Mouse (Mus musculus): ENCODE measurements around the gene Gm6020. TPM values are rescaled to one million over a fixed set of nuclear protein-coding genes. Genes with fewer than 3 reads are reported as not detected.
"Not testable (repeated sequence)": the region's sequence is repeated elsewhere in the genome, so short reads cannot be mapped to it uniquely, and the experiment has no call there.

The Gm6020 gene
- not detected for total RNA-seq (2021)
- polyA plus RNA-seq (2012; rRNA removed): not detected in 2 replicates
- long read RNA-seq: 0 reads

DNA sequence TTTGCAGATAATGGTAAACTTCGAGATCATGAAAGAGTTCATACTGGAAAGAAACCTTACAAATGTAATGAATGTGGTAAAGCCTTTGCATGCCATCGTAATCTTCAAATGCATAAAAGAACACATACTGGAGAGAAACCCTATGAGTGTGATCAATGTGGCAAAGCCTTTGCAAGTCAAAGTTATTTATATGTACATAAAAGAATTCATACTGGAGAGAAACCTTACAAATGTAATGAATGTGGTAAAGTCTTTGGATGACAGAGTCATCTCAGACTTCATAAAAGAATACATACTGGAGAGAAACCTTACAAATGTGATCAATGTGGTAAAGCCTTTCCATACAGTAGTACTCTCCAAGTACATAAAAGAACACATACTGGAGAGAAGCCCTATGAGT is at the start of gene Gm6020:
TSS of gene Gm6020 (plus strand) at position 301 of the 400 bp plus-strand sequence.
- DNase-seq: not testable (repeated sequence)

DNA sequence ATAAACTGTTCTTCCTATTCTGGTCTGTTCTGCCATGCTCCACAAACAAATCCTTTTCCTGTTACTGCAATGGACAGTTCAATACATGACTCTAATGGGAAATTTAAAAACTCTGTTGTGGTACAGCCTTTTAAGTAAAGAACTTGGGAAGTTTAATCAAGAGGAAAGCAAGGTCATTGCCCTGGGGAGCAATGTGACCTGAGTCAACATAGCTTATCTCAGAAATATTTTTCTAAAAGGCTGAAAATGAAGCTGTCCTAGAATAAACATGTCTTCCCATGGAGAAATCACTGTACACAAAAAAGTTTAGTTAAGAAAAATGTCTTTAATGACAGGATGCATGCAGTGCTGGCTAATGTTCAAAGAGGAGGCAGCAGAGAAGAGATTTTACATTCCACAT is 45.0 kb upstream of the Gm6020 start:
- peak; percentile 27 for DNase-seq

DNA sequence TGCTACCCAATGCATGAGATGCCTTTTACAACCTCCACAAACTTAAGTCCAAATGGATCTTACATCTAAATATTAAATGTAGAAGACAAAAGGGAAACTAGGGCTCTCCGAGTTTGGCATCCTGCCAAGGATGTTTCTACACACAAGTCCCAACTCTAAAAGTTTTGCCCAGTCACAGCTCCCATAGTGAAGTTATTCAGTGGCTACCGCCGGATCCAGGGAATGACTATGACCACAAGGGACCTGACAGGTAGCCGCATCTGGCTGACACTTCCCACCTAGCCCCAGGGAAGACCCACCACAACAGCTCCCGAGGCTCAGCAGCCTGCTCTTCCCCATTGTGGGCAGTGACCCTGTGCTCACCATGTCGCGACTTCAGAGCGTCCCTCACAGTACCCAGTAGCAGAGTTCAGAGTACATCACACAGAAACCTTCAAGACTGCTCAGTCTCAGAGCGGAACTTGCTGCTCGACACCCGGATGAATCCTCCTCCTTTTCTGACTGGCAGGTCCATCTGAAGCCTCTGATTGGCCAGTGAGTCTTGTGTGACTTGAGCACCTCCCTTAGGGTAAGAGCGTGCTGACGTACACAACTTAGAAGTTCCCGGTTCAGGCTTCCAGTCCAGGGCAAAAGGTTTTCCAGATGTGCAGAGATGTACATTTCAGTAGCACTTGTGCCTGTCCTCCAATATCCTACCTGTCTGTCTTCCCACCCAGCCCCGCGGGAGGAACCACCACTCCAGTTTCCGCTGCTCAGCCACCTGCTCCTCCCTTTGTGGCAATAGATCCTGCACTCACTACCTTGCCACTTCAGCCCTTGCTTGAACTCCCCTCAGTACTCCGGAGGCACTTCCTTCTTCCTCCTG is 43.1 kb upstream of the Gm6020 start, which contains the start of gene Zfp950:
TSS of gene Zfp950 (minus strand) at position 499 of the 865 bp plus-strand sequence.
- DNase-seq: peak; percentile 91

DNA sequence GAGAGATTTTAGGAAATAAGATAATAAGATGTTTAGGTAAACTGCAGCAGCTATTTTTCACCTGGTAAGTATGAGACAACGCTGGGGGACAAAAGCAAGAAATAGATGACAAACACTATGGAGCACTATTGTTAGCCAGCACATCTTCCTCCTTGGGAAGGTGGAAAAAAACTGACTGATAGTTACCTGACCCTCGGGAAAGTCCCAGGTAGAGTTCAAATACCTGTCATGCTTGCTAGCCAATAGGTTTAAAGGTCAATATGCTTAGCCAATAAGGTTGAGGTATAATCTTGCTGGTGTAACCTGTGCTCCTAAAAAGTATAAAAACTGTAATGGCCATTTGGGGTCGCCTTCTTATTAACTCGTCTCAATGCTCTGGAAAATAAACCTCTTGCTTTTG is 42.4 kb upstream of the Gm6020 start:
- no peak for DNase-seq

DNA sequence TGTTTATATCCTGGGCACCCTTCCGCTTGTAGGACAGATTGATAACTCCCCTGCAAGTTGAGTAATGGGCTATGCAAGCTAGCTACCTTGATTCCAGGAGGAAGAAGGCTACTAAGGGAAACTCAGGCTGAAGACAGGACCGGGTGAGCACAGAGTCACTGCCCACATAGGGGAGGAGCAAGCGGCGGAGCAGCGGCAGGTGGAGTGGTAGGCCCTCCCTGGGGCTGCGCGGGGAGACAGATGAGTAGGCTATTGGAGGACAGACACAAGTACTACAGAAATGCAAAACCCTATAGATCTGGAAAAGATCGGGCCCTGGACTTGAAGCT is 32.4 kb upstream of the Gm6020 start:
- peak; percentile 44 for DNase-seq

DNA sequence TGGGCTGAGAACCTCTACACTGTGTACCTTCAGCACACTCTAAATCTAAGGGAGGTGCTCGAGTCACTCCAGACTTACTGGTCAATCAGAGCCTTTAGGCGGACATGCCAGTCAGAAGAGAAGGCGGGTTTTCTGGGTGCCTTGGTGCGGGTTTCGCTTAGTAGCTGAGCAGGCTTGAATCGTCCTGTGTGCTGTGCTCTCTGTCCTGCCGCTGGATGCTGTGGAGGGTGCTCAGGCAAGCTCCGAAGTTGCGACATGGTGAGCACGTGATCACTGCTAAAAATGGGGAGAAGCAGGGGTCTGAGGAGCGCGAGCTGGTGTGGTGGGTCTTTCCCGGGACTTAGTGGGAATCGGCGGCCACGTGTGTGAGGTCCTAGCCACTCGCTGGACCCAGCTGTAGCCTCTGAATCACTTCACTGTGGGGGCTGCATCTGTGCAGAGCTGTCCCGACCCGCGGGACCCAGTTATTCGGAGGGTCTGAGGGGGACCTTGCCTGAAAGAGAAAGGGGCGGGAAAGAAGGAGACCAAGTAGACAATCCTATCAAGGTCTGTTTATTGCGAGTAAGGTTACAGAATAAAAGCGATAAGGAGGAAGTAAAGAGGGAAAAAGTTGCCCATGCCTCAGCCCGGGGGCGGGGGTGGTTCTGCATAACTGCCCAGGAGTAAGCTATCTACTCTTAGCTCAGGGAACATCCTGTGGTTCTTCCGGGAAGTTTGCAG is 31.8 kb upstream of the Gm6020 start:
- DNase-seq: peak; percentile 41

DNA sequence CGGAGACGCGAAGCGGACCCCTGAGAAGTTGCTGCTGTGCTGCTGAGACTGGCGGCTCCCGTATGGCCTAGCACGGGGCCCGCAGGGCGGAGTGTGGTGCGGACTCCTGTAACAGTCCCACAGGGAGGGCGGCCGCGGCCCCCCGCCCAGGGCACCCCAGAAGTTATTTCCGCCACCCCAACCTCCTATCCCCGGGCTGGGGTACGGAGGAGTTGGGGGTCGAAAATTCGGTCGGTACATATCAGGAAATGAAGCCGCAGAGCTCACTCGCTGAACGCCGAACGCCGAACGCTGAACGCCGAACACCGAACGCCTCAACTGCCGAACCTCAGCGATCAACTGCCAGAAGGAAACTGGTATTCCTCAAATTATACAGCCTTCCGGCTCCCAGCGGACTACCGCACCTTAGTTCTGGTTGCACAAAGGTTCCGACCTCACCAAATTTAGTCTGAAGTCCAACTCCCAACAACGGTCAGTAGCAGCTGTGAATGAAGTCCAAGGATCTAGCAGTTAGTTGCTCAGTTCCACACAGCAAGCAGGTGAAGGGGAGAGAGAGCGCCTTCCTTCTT is 7.8 kb upstream of the Gm6020 start, which contains the start of gene Gm7102:
TSS of gene Gm7102 (minus strand) at position 554 of the 569 bp plus-strand sequence.
- peak; percentile 7 for DNase-seq

DNA sequence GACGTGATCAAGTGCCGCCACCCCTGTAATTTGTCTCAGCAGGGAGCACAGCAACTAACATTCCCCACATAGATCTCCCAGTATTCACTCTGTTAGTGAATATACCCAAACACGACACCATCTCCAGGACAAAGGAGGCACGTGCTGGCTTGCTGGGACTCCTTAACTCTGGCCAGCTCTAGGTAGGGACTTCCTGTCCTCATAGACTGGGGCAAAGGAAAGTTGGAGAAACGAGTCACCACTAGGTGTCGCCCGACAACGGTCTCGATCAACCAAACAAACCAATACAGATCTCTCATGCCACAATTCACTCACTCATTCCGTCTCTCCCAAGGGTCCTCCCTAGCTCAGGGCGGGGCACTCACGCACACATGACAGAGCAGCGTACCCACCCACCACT is 15.6 kb downstream of the Gm6020 start:
- DNase-seq: peak; percentile 89

DNA sequence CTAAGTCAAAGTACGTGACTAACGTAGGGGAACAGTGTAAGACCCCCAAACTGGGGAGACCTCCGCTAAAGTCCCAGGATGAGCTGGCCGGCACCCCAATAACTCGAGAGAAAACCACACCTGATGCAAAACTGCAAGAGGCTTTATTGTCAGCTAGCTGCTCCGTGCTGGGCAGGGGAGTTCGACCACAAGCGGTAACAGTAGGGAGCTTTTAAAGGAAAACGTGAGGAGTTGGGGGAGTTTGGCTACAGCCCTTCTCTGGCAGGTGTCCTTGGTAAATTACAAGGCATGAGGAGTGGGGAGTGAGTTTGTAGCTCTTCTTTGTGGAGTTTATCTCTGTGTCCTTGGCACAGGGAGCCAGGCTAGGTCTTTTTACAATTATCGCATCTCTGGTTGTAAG is 16.1 kb downstream of the Gm6020 start:
- peak; percentile 55 for DNase-seq

DNA sequence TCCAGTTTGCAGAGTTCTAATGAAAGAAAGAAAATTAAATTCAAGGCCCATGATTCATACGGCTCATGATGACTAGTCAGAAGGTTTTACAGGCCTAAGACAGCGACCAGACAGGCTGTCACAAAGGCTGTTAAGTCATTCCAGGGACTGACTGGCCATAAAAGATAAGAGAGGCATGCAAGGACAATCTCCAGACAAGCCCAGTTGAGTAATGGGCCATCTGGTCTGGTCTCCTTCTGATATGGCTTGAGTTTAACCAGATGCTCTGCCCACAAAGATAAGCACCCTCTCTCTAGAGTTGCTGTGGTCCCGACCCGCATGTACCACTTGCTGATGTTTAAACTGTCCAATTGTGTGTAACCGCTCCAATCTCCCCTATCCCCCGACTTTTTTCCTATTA is 23.8 kb downstream of the Gm6020 start:
- peak; percentile 39 for DNase-seq

DNA sequence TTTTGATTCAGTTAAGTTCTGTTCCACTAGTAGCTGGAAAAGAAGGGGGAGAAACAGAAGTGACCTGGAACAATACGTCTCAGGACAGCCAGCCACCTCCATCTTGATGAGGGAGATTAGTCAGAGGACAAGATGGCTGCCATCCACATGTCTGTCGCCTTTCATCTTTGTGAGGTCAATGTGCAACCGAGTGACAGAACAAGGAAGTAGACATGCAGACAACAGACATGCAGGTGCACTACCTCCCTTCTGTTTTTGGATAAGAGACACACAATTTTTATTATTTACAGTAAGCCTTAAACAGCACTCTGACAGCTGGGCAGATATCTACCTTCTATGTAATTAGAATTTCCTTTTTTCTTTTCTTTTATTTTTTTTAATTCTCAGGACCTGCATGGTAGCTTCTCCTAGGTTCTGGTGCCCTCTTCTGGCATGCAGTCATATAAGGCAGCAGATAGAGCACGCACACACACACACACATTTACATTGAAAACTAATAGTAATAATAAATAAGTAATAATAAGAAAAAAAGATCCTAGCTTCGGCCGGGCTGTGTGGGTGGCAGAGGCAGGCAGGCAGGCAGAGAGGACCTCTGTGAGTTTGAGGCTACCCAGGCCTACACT is 40.1 kb downstream of the Gm6020 start:
- no peak for DNase-seq

DNA sequence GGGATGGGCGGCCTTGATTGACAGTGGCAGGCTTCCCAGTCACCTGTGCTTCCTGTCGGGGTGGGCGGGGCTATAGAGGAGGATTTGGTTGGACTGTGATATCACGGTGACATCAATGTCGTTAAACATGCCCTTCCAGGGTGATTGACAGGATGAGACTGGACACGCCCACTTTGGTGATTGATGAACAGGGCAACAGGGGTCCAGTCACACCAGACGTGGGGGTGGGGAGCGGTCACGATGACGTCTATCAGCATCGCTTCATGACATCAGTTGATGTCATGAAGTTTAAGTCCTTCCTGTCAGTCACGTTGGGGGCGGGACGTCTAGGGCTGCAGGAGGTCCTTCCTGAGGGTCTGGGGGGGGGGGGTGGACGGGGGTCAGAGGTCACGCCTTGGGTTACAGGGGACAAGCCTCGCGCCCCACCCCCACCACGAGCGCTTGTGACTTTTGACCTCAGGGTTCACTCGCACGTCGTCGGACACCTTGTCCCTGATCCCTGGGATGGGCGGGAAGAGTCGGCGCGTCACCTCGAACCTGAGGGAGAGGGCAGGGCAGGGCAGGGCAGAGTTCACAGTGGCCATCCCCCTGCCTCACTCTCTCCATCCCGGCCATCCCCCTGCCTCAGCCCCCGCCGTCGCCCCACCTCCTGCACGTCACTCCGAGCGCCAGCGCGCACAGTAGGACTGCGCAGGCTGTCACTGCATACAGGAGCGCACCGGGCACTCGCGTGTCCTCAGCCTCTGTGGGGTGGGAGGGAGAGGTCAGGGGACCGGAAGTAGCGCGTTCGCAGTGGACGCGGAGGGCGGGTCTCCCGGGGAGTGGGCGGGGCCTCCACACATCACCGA is 41.2 kb downstream of the Gm6020 start:
- no peak for DNase-seq

DNA sequence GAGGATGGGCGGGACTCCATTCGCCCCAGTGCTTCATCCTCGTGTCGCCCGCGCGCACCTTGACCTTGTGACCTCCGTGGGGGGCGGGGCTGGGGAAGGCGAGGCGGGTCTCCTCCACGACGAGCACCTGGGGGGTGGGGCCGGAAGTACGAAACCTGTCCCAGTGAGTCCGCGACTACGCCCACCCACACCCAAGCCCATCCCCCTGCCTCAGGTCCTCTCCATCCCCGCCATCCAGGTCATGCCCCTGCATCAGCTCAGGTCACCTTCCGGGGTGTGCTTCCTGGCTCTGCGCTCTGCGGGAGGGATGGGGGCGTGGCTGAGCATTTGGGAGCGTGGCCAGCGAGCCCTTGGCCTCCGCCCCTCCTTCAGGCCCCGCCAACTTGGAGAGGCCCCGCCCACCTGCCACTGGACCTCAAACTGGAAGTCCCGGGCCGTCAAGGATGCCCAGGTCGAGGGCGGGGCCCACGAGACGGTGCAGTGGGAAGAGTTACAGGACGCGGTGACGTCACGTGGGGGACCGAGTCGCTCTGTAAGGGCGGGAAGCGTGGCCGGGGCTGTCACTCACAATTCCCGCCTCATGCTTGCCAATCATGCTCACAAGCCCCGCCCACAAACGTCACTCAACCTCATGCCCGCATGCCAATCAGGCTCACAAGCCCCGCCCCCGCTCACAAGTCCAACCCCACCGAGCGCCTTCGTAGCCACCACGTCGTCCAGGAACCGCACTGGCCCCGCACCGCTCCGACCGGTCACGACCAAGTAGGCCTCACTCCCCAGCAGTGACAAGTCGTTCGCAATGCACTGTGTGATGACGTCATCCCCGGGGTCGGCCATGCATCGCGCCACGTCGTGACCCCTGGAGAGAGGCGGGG is 42.1 kb downstream of the Gm6020 start:
- DNase-seq: peak; percentile 84

DNA sequence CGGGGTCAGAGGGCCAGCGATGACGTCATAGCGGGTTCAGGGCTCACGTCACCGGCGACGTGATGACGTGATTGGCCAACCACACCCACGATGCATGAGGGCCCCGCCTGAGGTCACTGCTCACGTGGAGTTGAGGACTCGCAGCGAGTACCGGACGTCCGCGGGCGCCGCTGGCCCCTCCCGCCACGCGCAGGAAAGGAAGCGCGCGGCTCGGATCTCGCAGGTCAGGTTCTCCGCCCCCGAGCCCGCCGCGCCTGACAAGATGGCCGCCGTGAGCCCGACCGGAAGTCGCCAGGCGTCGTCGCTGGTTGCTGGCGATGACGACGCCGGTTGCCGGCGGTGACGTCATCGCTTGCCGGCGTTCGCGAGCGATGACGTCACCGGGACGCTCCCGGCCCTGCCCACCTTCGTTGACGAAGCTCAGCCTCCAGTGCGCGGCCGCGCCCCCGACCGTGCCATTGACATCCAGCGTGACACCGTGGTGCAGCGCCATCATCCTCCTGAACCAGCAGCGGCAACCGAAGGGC is 42.8 kb downstream of the Gm6020 start:
- DNase-seq: peak; percentile 78

DNA sequence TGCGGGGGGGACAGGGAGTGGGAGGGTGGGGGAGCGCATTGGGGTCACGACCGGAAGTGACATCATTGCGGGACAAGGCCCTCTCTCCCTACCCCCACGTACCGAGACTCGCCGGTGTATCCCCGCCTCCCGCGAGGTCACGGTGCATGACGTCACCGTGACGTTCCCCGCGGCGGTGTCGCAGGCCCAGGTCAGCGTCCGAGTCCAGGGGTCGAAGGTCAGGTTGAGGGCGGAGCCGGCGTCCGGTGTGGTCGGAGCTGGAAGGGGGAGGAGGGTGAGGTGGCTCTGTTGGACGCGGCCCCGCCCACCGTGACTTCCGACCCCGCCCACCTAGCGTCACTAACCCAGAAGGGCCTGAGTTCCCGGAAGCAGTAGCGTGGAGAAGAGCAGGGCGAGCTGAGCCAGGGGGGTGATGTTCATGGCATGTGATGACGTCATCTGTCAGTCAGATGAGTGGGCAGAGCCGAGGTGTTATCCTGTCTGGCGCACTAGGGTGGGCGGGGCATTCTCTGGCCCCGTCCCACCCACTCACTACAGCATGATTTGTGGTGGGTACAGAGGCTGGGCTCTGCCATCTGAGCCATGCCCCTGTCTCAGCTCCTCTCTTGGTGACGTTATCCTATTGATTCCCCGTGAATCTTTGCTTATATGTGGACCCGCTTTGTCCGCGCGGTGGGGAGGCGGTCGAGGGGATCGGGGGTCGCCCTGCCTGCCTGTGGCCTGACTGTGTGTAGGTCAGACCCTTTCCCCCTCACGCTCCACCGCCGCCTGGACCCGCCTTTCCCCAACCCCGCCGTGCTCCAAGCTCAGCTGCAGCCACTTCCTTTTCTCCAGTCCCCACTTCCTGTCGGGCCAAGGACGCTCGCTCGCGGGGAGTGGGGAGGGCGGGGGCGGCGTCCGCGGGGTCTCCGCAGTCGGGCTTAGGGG is 43.5 kb downstream of the Gm6020 start:
- peak; percentile 90 for DNase-seq

DNA sequence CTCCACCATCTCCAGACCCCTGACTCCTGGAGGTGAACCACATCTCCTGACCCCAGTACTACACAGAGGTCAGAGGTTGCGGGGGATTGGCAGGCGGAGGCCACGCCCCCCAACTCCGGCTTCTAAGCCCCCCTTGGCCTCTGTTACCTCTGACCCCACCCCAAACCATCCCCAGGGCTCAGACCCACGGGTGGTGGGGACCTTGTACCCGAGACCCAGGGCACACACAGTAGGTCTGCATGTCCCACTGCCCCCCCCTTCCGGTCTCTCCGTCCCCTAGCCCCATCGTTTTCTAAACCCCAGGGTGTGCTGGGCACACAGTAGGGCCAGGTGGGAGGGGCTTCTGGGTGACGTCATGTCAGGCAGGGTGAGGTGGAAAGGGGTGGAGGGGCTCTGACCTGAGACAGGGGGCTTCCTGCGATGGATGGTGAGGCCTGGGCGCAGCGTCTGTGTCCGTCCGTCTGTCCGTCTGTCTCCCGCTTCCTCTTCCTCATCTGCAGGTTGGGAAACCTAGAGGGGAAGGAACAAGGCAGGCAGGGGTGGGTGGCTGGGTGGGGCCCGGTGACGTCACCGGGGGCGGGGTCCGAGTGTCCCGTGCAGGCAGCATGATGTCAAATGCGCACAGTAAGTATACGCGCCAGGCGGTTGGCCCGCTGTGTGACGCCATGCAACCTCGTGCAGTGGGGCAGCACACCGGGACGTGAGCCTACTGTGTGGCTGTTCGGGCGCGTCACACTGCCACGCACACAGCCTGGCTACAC is 44.4 kb downstream of the Gm6020 start, which contains the start of gene Csf2ra:
TSS of gene Csf2ra (minus strand) at position 489 of the 761 bp plus-strand sequence.
- DNase-seq: peak; percentile 29
